Mouse (Mus musculus): Measurements from ENCODE around the gene Sprn. TPM values are rescaled to one million over a fixed set of nuclear protein-coding genes. Genes with fewer than 3 reads are reported as not detected.

The Sprn gene
- 0.18 and 0.31 TPM in 2 replicates for polyA plus RNA-seq (2012; rRNA removed)

DNA sequence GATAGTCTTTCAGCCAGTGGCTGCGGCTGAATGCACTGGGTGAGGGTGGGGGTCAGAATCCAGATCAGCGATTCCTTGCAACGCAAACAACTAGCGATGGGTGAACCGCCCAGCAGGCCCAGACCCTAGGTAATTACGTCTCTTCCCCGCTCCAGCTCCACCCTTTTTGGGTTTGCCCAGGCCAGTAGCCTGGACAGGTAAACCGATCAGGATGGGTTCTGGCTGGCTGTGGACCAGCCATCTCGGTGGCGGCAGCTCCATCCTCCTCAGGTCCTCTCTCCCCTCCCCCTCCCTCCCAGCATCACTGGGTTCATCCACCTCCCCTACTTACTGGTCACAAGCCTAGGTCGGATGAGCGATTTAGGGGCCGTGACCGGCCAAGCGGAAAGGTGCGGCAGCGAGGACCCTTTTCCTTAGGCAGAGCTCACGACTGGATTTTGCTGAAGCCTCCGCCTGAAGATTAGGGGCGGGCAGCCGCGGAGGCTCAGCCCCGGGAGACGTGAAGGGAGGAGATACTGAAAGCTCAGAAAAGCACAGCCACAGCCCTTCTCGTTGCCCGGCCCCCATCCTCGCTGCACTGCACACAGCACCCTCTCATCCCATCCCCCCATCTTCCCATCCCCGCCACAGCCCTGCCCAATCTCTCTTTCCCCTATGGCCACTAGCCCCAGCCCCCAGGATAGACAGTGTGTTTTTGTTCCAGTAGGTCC lies at the start of gene Sprn:
Gene Sprn, minus strand, starts transcription at position 660 of the 710 bp plus-strand sequence.
- no peak for TF ChIP-seq POLR2A (IDR thresholded peaks at IDR 0.05; ENCODE audit: control insufficient read depth, extremely low read depth, insufficient read depth, low read length, poor library complexity)
- no peak for TF ChIP-seq CTCF (IDR thresholded peaks at IDR 0.05; ENCODE audit: borderline replicate concordance, control insufficient read depth, extremely low read depth, insufficient read depth, low read length, poor library complexity)
- H3K27ac ChIP-seq (ENCODE audit: control insufficient read depth, insufficient read depth, low read length), result no peak within 1 kb of the TSS
- H3K4me1 ChIP-seq (replicated peaks; ENCODE audit: control insufficient read depth, insufficient read depth, low read length), result no peaks in the 10 kb centered on the region
- WGBS, result 20% methylated on average over 28 of the region's 28 CpGs
- no peak within 1 kb of the TSS for H3K4me3 ChIP-seq (ENCODE audit: control insufficient read depth, insufficient read depth, low read length)
- no peaks in the 10 kb centered on the region for H3K36me3 ChIP-seq (ENCODE audit: control insufficient read depth, insufficient read depth, low read length)
- DNase-seq, result no peak
- H3K27me3 ChIP-seq (ENCODE audit: control insufficient read depth, insufficient read depth, low read length), result no peaks in the 10 kb centered on the region; the same call in 1 of the 2 replicates

GRCm38 (mm10) chr7:140201090-140201489 lies 46.4 kb upstream of the Sprn start:
- WGBS, result 91% methylated on average over 4 of the region's 4 CpGs
- H3K36me3 ChIP-seq (ENCODE audit: control insufficient read depth, insufficient read depth, low read length), result no peaks in the 10 kb centered on the region
- TF ChIP-seq POLR2A (IDR thresholded peaks at IDR 0.05; ENCODE audit: control insufficient read depth, extremely low read depth, insufficient read depth, low read length, poor library complexity), result no peak
- TF ChIP-seq CTCF (IDR thresholded peaks at IDR 0.05; ENCODE audit: borderline replicate concordance, control insufficient read depth, extremely low read depth, insufficient read depth, low read length, poor library complexity), result no peak
- H3K27ac ChIP-seq (ENCODE audit: control insufficient read depth, insufficient read depth, low read length), result no peak overlapping the region
- no peak overlapping the region for H3K4me3 ChIP-seq (ENCODE audit: control insufficient read depth, insufficient read depth, low read length)
- H3K4me1 ChIP-seq (replicated peaks; ENCODE audit: control insufficient read depth, insufficient read depth, low read length), result peaks cover 20% of the 10 kb centered on the region
- H3K27me3 ChIP-seq (ENCODE audit: control insufficient read depth, insufficient read depth, low read length), result no peaks in the 10 kb centered on the region
- no peak for DNase-seq

DNA sequence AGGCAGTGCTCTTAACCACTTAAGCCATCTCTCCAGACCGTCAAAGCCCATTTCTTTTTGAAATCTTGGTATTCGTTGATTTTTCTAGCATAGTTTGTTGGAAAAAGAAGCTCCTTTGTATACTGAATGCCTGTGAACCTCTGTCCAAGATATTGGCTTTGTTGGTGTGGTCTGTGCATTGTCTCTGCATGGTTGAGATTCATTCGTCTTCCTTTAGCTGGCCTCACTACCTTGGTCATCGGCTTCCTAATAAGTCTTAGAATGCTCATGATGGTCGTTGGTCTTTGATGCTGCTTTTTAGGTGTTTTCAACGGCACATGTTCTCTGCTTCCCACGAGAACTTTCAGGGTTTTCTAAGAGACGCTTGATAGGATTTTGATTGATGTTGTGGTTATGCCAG lies 41.3 kb upstream of the Sprn start:
- Histone ChIP-seq H3K27ac (ENCODE audit: control insufficient read depth, insufficient read depth, low read length) (no peak overlapping the region), H3K27me3 (ENCODE audit: control insufficient read depth, insufficient read depth, low read length) (no peaks in the 10 kb centered on the region), H3K4me1 (replicated peaks; ENCODE audit: control insufficient read depth, insufficient read depth, low read length) (peaks cover 14% of the 10 kb centered on the region), H3K36me3 (ENCODE audit: control insufficient read depth, insufficient read depth, low read length) (no peaks in the 10 kb centered on the region), H3K4me3 (ENCODE audit: control insufficient read depth, insufficient read depth, low read length) (no peak overlapping the region)
- no peak for DNase-seq
- 52% methylated on average over 8 of the region's 8 CpGs for WGBS
- no peak for TF ChIP-seq CTCF (IDR thresholded peaks at IDR 0.05; ENCODE audit: borderline replicate concordance, control insufficient read depth, extremely low read depth, insufficient read depth, low read length, poor library complexity)
- no peak for TF ChIP-seq POLR2A (IDR thresholded peaks at IDR 0.05; ENCODE audit: control insufficient read depth, extremely low read depth, insufficient read depth, low read length, poor library complexity)

DNA sequence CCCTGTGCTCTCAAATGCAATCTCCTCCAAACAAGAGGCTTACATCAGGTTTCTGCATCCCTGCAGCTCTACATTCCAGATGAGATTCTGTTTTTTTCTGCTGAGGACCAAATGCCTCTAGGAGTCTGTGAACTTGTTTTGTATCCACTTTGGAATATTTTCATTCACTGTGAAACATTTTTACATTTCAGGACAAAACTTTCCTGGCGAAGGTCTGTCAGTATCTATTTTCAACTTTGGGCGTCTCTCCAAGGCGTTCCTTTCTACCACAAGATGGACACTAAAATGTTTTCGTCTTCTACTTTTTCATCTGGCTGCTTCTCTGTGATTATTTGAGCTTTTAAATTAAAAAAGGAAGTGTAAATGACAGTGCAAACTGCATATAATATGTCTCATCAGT lies 39.4 kb upstream of the Sprn start:
- Histone ChIP-seq H3K27me3 (ENCODE audit: control insufficient read depth, insufficient read depth, low read length) (no peaks in the 10 kb centered on the region), H3K27ac (ENCODE audit: control insufficient read depth, insufficient read depth, low read length) (no peak overlapping the region), H3K4me1 (replicated peaks; ENCODE audit: control insufficient read depth, insufficient read depth, low read length) (peaks cover 14% of the 10 kb centered on the region), H3K36me3 (ENCODE audit: control insufficient read depth, insufficient read depth, low read length) (no peaks in the 10 kb centered on the region), H3K4me3 (ENCODE audit: control insufficient read depth, insufficient read depth, low read length) (no peak overlapping the region)
- TF ChIP-seq CTCF (IDR thresholded peaks at IDR 0.05; ENCODE audit: borderline replicate concordance, control insufficient read depth, extremely low read depth, insufficient read depth, low read length, poor library complexity), result no peak
- TF ChIP-seq POLR2A (IDR thresholded peaks at IDR 0.05; ENCODE audit: control insufficient read depth, extremely low read depth, insufficient read depth, low read length, poor library complexity), result no peak
- 71% methylated on average over 4 of the region's 4 CpGs for WGBS
- DNase-seq, result no peak

GRCm38 (mm10) chr7:140192851-140193250 lies 38.2 kb upstream of the Sprn start:
- 4% methylated on average over 2 of the region's 2 CpGs for WGBS

GRCm38 (mm10) chr7:140192445-140192844 lies 37.8 kb upstream of the Sprn start:
- Histone ChIP-seq H3K36me3 (ENCODE audit: control insufficient read depth, insufficient read depth, low read length) (no peaks in the 10 kb centered on the region), H3K27ac (ENCODE audit: control insufficient read depth, insufficient read depth, low read length) (peak overlapping the region; percentile 46; the same call in 1 of the 2 replicates), H3K4me3 (ENCODE audit: control insufficient read depth, insufficient read depth, low read length) (no peak overlapping the region), H3K4me1 (replicated peaks; ENCODE audit: control insufficient read depth, insufficient read depth, low read length) (peaks cover 14% of the 10 kb centered on the region), H3K27me3 (ENCODE audit: control insufficient read depth, insufficient read depth, low read length) (no peaks in the 10 kb centered on the region)
- WGBS, result 17% methylated on average over 2 of the region's 2 CpGs
- no peak for DNase-seq
- TF ChIP-seq CTCF (IDR thresholded peaks at IDR 0.05; ENCODE audit: borderline replicate concordance, control insufficient read depth, extremely low read depth, insufficient read depth, low read length, poor library complexity) (no peak), POLR2A (IDR thresholded peaks at IDR 0.05; ENCODE audit: control insufficient read depth, extremely low read depth, insufficient read depth, low read length, poor library complexity) (no peak)

More at GRCm38 (mm10) chr7:140192851-140193250, 38.2 kb upstream of the Sprn start:
- H3K4me1 ChIP-seq (replicated peaks; ENCODE audit: control insufficient read depth, insufficient read depth, low read length), result peaks cover 14% of the 10 kb centered on the region
- H3K27me3 ChIP-seq (ENCODE audit: control insufficient read depth, insufficient read depth, low read length), result no peaks in the 10 kb centered on the region
- H3K27ac ChIP-seq (ENCODE audit: control insufficient read depth, insufficient read depth, low read length), result peak overlapping the region; percentile 46; the same call in 1 of the 2 replicates
- H3K36me3 ChIP-seq (ENCODE audit: control insufficient read depth, insufficient read depth, low read length), result no peaks in the 10 kb centered on the region
- TF ChIP-seq POLR2A (IDR thresholded peaks at IDR 0.05; ENCODE audit: control insufficient read depth, extremely low read depth, insufficient read depth, low read length, poor library complexity) (no peak), CTCF (IDR thresholded peaks at IDR 0.05; ENCODE audit: borderline replicate concordance, control insufficient read depth, extremely low read depth, insufficient read depth, low read length, poor library complexity) (no peak)
- no peak for DNase-seq
- no peak overlapping the region for H3K4me3 ChIP-seq (ENCODE audit: control insufficient read depth, insufficient read depth, low read length)

Data from thymus, adult 2 months (tissue).